In the genomic region with DNA sequence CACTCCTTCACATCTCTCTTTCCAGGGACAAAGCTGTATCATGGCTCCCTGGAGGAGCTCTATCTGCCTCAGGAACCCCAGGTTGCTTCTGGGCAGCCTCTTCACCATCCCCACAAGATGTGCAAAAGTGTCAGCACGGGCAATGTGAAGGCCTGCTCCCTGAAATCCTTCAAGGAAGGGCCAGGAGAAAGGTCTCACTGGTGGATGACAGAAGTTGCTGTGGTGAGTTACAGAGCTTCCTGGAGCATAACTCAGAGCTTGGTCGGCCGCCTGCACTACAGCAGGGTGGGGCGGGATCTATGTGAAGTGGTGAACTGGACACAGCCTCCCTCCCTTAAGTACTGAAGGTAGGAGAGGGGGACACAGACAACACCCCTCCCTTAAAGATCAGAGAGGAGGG, we compare ENCODE assay signal across 1 mouse cellular context.
TF ChIP-seq lines count a peak whose summit lies in the region.

No protein-coding gene starts in this region.

TF ChIP-seq in CH12.LX, 34 proteins besides CTCF, POLR2A, EP300 and RAD21:
- TF ChIP-seq SIN3A (IDR thresholded peaks at IDR 0.05; ENCODE audit: low read length) = no peak
- TF ChIP-seq USF2 (conservative IDR thresholded peaks at IDR 0.05; ENCODE audit: low read depth, low read length) = no peak
- TF ChIP-seq POLR2AphosphoS2 (IDR thresholded peaks at IDR 0.05; ENCODE audit: low read depth, low read length) = no peak
- TF ChIP-seq ZMIZ1 (IDR thresholded peaks at IDR 0.05; ENCODE audit: low read depth, low read length) = no peak
- no peak for TF ChIP-seq MAX (IDR thresholded peaks at IDR 0.05; ENCODE audit: low read length)
- no peak for TF ChIP-seq MYC (IDR thresholded peaks at IDR 0.05; ENCODE audit: low read depth, low read length)
- no peak for TF ChIP-seq UBTF (IDR thresholded peaks at IDR 0.05; ENCODE audit: low read depth, low read length)
- TF ChIP-seq NRF1 (IDR thresholded peaks at IDR 0.05; ENCODE audit: low read depth, low read length) = no peak
- TF ChIP-seq MXI1 (IDR thresholded peaks at IDR 0.05; ENCODE audit: low read depth, low read length) = no peak
- TF ChIP-seq BHLHE40 (IDR thresholded peaks at IDR 0.05; ENCODE audit: low read depth, low read length) = no peak
- no peak for TF ChIP-seq RCOR1 (conservative IDR thresholded peaks at IDR 0.05; ENCODE audit: low read depth, low read length)
- no peak for TF ChIP-seq TBP (conservative IDR thresholded peaks at IDR 0.05; ENCODE audit: low read depth, low read length)
- no peak for TF ChIP-seq E2F4 (IDR thresholded peaks at IDR 0.05; ENCODE audit: insufficient replicate concordance, low read depth, low read length)
- TF ChIP-seq GABPA (IDR thresholded peaks at IDR 0.05; ENCODE audit: insufficient replicate concordance, low read depth, low read length) = no peak
- TF ChIP-seq CHD1 (IDR thresholded peaks at IDR 0.05; ENCODE audit: low read depth, low read length) = no peak
TF ChIP-seq in CH12.LX: peak in this region for 0.
